Mouse (Mus musculus) CD8-positive naive resting alpha-beta T cell, adult 2 months (primary cell): ENCODE data around the gene Ghrh.

ENCODE experiments used
- DNase-seq, 2 experiments: peaks; one replicate each; pipeline ENCODE4 v3.0.0; 2022; ENCODE audit warnings: low read depth in 2 of 2, low spot score in 2 of 2

Gene Ghrh

GRCm38 (mm10) chr2:157309611-157310010 lies 37.7 kb downstream of the Ghrh start:
- DNase-seq = no peak

GRCm38 (mm10) chr2:157308273-157308917 lies 38.9 kb downstream of the Ghrh start:
- DNase-seq = no peak

GRCm38 (mm10) chr2:157307715-157308265 lies 39.5 kb downstream of the Ghrh start:
- no peak for DNase-seq

GRCm38 (mm10) chr2:157306091-157307032 lies 40.9 kb downstream of the Ghrh start:
- no peak for DNase-seq

- no peak for DNase-seq
Observed at GRCm38 (mm10) chr2:157303096-157303495, 44.2 kb downstream of the Ghrh start.

- no peak for DNase-seq
Observed at GRCm38 (mm10) chr2:157300051-157300450, 47.3 kb downstream of the Ghrh start.

- DNase-seq = no peak
Observed at GRCm38 (mm10) chr2:157296105-157296689, 51.1 kb downstream of the Ghrh start.

- peak; percentile 32 to 49 for DNase-seq
Observed at GRCm38 (mm10) chr2:157292093-157292492, 55.2 kb downstream of the Ghrh start.

- no peak for DNase-seq
Observed at GRCm38 (mm10) chr2:157288996-157289395, 58.3 kb downstream of the Ghrh start.

- peak; percentile 9 to 30 for DNase-seq
Observed at GRCm38 (mm10) chr2:157287542-157287941, 59.8 kb downstream of the Ghrh start.

- no peak for DNase-seq
Observed at GRCm38 (mm10) chr2:157283321-157283720, 64.0 kb downstream of the Ghrh start.
